Mouse (Mus musculus) liver, embryonic 15.5 days (tissue): ENCODE data around the gene Gpr146. TPM values are rescaled to one million over a fixed set of nuclear protein-coding genes. Genes with fewer than 3 reads are reported as not detected.
A peak's percentile ranks its signal among the peaks of the same experiment; 100 is the strongest.

Source experiments
- ATAC-seq: fragments of 200-750 bp; cut with Nextera tagmentation; 2 replicates; pipeline ENCODE4 v1.8.0; 2017; ENCODE audit warnings: moderate number of reproducible peaks, mild to moderate bottlenecking, moderate library complexity; ENCODE audit not compliant: insufficient read depth
- H3K27ac ChIP-seq: fragments of 300-500 bp; sonication (generic); replicated peaks from 2 replicates; pipeline ENCODE4 v1.5.1; 2015; ENCODE audit warnings: mild to moderate bottlenecking, inconsistent platforms
- H3K27me3 ChIP-seq: fragments of 300-500 bp; sonication (generic); 2 replicates; pipeline ENCODE4 v1.6.1; 2015; ENCODE audit warnings: mild to moderate bottlenecking, inconsistent platforms
- H3K36me3 ChIP-seq: fragments of 300-500 bp; sonication (generic); replicated peaks from 2 replicates; pipeline ENCODE4 v1.6.1; 2015; ENCODE audit warnings: moderate library complexity, mild to moderate bottlenecking, inconsistent platforms
- H3K4me1 ChIP-seq: fragments of 300-500 bp; sonication (generic); replicated peaks from 2 replicates; pipeline ENCODE4 v1.6.1; 2015; ENCODE audit warnings: inconsistent platforms
- H3K4me2 ChIP-seq: fragments of 300-500 bp; sonication (generic); 2 replicates; pipeline ENCODE4 v1.6.1; 2015; ENCODE audit warnings: moderate library complexity, mild to moderate bottlenecking, inconsistent platforms
- H3K4me3 ChIP-seq: fragments of 300-500 bp; sonication (generic); replicated peaks from 2 replicates; pipeline ENCODE4 v1.5.1; 2015; ENCODE audit warnings: mild to moderate bottlenecking, inconsistent platforms
- H3K9ac ChIP-seq: fragments of 300-500 bp; sonication (generic); 2 replicates; pipeline ENCODE4 v1.6.1; 2015; ENCODE audit warnings: moderate library complexity, mild to moderate bottlenecking, inconsistent platforms
- H3K9me3 ChIP-seq: fragments of 300-500 bp; sonication (generic); replicated peaks from 2 replicates; pipeline ENCODE4 v1.6.1; 2016; ENCODE audit warnings: inconsistent platforms
- WGBS: fragments of 180-500 bp; shearing (Covaris S2); methylation state at CpG from one replicate; pipeline ENCODE4 v1.1.7; 2015; ENCODE audit warnings: mixed read lengths; ENCODE audit not compliant: insufficient replicate concordance; 5-methylcytosine and 5-hydroxymethylcytosine counted together
- polyA plus RNA-seq: library from polyadenylated mRNA; unstranded; fragments of >200 nt; fragmentation: Nextera tagmentation; extraction: Ambion mirVana; gene quantifications from 2 replicates; pipeline ENCODE4 v1.2.1, GENCODE M21; 2015

The Gpr146 gene
- polyA plus RNA-seq, 1 experiment from 2014 or later: 25.0 TPM

- Histone ChIP-seq H3K4me1 (peaks cover 48% of the 10 kb centered on the region), H3K9me3 (no peaks in the 10 kb centered on the region), H3K27me3 (no peaks in the 10 kb centered on the region), H3K9ac (no peak overlapping the region), H3K4me2 (no peak overlapping the region), H3K27ac (no peak overlapping the region), H3K36me3 (no peaks in the 10 kb centered on the region), H3K4me3 (no peak overlapping the region)
- 70% methylated on average over 2 of the region's 2 CpGs for WGBS
- no peak for ATAC-seq
Observed at GRCm38 (mm10) chr5:139402106-139402505, 24.6 kb downstream of the Gpr146 start.

GRCm38 (mm10) chr5:139403692-139404260, 26.3 kb downstream of the Gpr146 start:
- Histone ChIP-seq H3K9ac (no peak overlapping the region), H3K27me3 (no peaks in the 10 kb centered on the region), H3K4me3 (no peak overlapping the region), H3K36me3 (no peaks in the 10 kb centered on the region), H3K4me1 (peaks cover 37% of the 10 kb centered on the region), H3K27ac (peak overlapping the region; percentile 74), H3K9me3 (no peaks in the 10 kb centered on the region), H3K4me2 (peak overlapping the region; percentile 39)
- no peak for ATAC-seq
- 44% methylated on average over 8 of the region's 8 CpGs for WGBS

GRCm38 (mm10) chr5:139404801-139405401, 27.4 kb downstream of the Gpr146 start, which contains the start of gene C130050O18Rik:
C130050O18Rik (plus strand) TSS chr5:139405280.
- Histone ChIP-seq H3K36me3 (no peaks in the 10 kb centered on the region), H3K9ac (no peak within 1 kb of the TSS; the same call in 1 of the 2 replicates), H3K4me1 (peaks cover 41% of the 10 kb centered on the region), H3K27me3 (no peaks in the 10 kb centered on the region), H3K27ac (peak within 1 kb of the TSS; percentile 74), H3K4me3 (peak within 1 kb of the TSS; percentile 22), H3K4me2 (peak within 1 kb of the TSS; percentile 39), H3K9me3 (no peaks in the 10 kb centered on the region)
- 16% methylated on average over 6 of the region's 6 CpGs for WGBS
- ATAC-seq: peak; percentile 68

- no peak for ATAC-seq
- Histone ChIP-seq H3K4me1 (peaks cover 44% of the 10 kb centered on the region), H3K4me3 (peak overlapping the region; percentile 22)
Observed at GRCm38 (mm10) chr5:139405478-139405877, 28.0 kb downstream of the Gpr146 start.

GRCm38 (mm10) chr5:139405953-139406352, 28.5 kb downstream of the Gpr146 start:
- Histone ChIP-seq H3K4me3 (peak overlapping the region; percentile 22), H3K27me3 (no peaks in the 10 kb centered on the region), H3K4me2 (peak overlapping the region; percentile 39; the same call in 1 of the 2 replicates), H3K36me3 (no peaks in the 10 kb centered on the region), H3K4me1 (peaks cover 44% of the 10 kb centered on the region), H3K27ac (peak overlapping the region; percentile 73), H3K9ac (no peak overlapping the region), H3K9me3 (no peaks in the 10 kb centered on the region)
- ATAC-seq: no peak
- WGBS: 39% methylated on average over 3 of the region's 3 CpGs

More at GRCm38 (mm10) chr5:139405478-139405877, 28.0 kb downstream of the Gpr146 start:
- Histone ChIP-seq H3K27ac (peak overlapping the region; percentile 73), H3K9me3 (no peaks in the 10 kb centered on the region), H3K4me2 (peak overlapping the region; percentile 39), H3K36me3 (no peaks in the 10 kb centered on the region), H3K9ac (no peak overlapping the region; the same call in 1 of the 2 replicates), H3K27me3 (no peaks in the 10 kb centered on the region)
- 28% methylated on average over 7 of the region's 7 CpGs for WGBS

GRCm38 (mm10) chr5:139407121-139407885, 29.8 kb downstream of the Gpr146 start:
- 66% methylated on average over 14 of the region's 14 CpGs for WGBS
- H3K27me3 ChIP-seq: no peaks in the 10 kb centered on the region
- H3K27ac ChIP-seq: peak overlapping the region; percentile 61; the same call in 1 of the 2 replicates
- no peak overlapping the region for H3K9ac ChIP-seq
- H3K36me3 ChIP-seq: no peaks in the 10 kb centered on the region
- peaks cover 44% of the 10 kb centered on the region for H3K4me1 ChIP-seq
- H3K4me2 ChIP-seq: peak overlapping the region; percentile 44
- no peak for ATAC-seq
- no peaks in the 10 kb centered on the region for H3K9me3 ChIP-seq
- peak overlapping the region; percentile 26 for H3K4me3 ChIP-seq

- Histone ChIP-seq H3K4me1 (peaks cover 39% of the 10 kb centered on the region), H3K27ac (peak overlapping the region; percentile 61; the same call in 1 of the 2 replicates), H3K9ac (no peak overlapping the region), H3K36me3 (no peaks in the 10 kb centered on the region), H3K27me3 (no peaks in the 10 kb centered on the region), H3K4me3 (peak overlapping the region; percentile 26), H3K9me3 (no peaks in the 10 kb centered on the region), H3K4me2 (peak overlapping the region; percentile 44)
- no peak for ATAC-seq
- WGBS: 44% methylated on average over 7 of the region's 7 CpGs
Observed at GRCm38 (mm10) chr5:139408511-139408910, 31.0 kb downstream of the Gpr146 start.

GRCm38 (mm10) chr5:139409412-139409811, 31.9 kb downstream of the Gpr146 start:
- Histone ChIP-seq H3K4me1 (peaks cover 30% of the 10 kb centered on the region), H3K9me3 (no peaks in the 10 kb centered on the region), H3K4me2 (no peak overlapping the region), H3K9ac (no peak overlapping the region), H3K27me3 (no peaks in the 10 kb centered on the region), H3K4me3 (no peak overlapping the region), H3K36me3 (0 out of 2 replicates have a peak, but pooled peaks cover 4% of the 10 kb centered on the region), H3K27ac (no peak overlapping the region)
- no peak for ATAC-seq
- WGBS: 62% methylated on average over 12 of the region's 12 CpGs

GRCm38 (mm10) chr5:139410056-139410455, 32.6 kb downstream of the Gpr146 start:
- 74% methylated on average over 4 of the region's 4 CpGs for WGBS
- no peak for ATAC-seq
- Histone ChIP-seq H3K27ac (no peak overlapping the region), H3K9ac (no peak overlapping the region), H3K4me2 (no peak overlapping the region), H3K36me3 (0 out of 2 replicates have a peak, but pooled peaks cover 6% of the 10 kb centered on the region), H3K9me3 (no peaks in the 10 kb centered on the region), H3K4me1 (peaks cover 24% of the 10 kb centered on the region), H3K27me3 (no peaks in the 10 kb centered on the region), H3K4me3 (no peak overlapping the region)

- no peak overlapping the region for H3K27ac ChIP-seq
- H3K4me2 ChIP-seq: no peak overlapping the region
- no peaks in the 10 kb centered on the region for H3K27me3 ChIP-seq
- WGBS: 76% methylated on average over 6 of the region's 6 CpGs
- no peaks in the 10 kb centered on the region for H3K9me3 ChIP-seq
- H3K4me3 ChIP-seq: no peak overlapping the region
- H3K9ac ChIP-seq: no peak overlapping the region
- no peak for ATAC-seq
- H3K36me3 ChIP-seq: 0 out of 2 replicates have a peak, but pooled peaks cover 6% of the 10 kb centered on the region
- peaks cover 15% of the 10 kb centered on the region; the same call in 1 of the 2 replicates for H3K4me1 ChIP-seq
Observed at GRCm38 (mm10) chr5:139411117-139411516, 33.6 kb downstream of the Gpr146 start.
